ENCODE assay signal across 12 mouse cellular contexts in the genomic region with DNA sequence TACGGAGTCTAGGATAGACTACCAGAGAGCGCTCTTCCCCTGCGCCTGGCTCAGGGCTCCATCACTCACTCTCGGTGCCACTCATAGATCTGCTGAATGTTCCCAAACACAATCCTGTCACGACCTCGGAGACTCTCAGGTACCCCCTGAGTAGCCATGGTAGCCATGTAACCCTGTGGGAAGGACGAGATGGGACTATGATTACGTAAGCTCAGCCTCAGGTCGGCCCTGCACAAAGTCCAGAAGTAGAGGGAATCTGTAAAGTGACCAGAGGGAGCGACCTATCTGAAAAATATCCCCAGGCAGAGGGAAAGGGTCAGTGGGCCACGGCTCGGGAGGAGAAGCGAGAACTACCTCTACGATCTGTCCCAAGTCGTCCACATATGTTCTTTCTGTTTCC. TPM values are rescaled to one million over a fixed set of nuclear protein-coding genes. Genes with fewer than 3 reads are reported as not detected.
"Had no signal": no experiment of that assay in that cellular context is flagged by ENCODE, and none has a peak within 500 bp of the region (broad histone marks: within the 10 kb centered on the region; RNA-seq: fewer than 3 reads in every experiment).

No protein-coding gene starts in this region.

- H3K4me2 ChIP-seq: intestine, embryonic 15.5 days; limb, embryonic 13.5 days; liver, embryonic 13.5 days; midbrain, embryonic 13.5 days had no signal

- ATAC-seq: intestine, embryonic 15.5 days; lung, postnatal 0 days; midbrain, embryonic 13.5 days had no signal

- H3K9ac ChIP-seq: intestine, embryonic 15.5 days; limb, embryonic 13.5 days; liver, embryonic 13.5 days; midbrain, embryonic 13.5 days had no signal

- H3K4me3 ChIP-seq: intestine, embryonic 15.5 days; limb, embryonic 13.5 days; liver, embryonic 13.5 days; midbrain, embryonic 13.5 days had no signal

- DNase-seq: kidney, adult 8-10 months; kidney, postnatal 10 days; left cerebral cortex, postnatal 4 days; liver, embryonic 13.5 days; lung, adult 2 months; lung, postnatal 36 days had no signal

- H3K9me3 ChIP-seq: intestine, embryonic 15.5 days; limb, embryonic 13.5 days; liver, embryonic 13.5 days; midbrain, embryonic 13.5 days had no signal

- H3K36me3 ChIP-seq: intestine, embryonic 15.5 days; liver, embryonic 13.5 days had no signal

- H3K27ac ChIP-seq: intestine, embryonic 15.5 days; limb, embryonic 13.5 days; midbrain, embryonic 13.5 days; stomach, postnatal 0 days had no signal

RNA-seq across cellular contexts. Expression of gene Arhgef25, which starts 4.4 kb away (rescaled TPM):
- total RNA-seq: neutrophil, adult 5-6 weeks had no signal
